Comparison of ENCODE assay signal across 10 mouse cellular contexts in the genomic region with DNA sequence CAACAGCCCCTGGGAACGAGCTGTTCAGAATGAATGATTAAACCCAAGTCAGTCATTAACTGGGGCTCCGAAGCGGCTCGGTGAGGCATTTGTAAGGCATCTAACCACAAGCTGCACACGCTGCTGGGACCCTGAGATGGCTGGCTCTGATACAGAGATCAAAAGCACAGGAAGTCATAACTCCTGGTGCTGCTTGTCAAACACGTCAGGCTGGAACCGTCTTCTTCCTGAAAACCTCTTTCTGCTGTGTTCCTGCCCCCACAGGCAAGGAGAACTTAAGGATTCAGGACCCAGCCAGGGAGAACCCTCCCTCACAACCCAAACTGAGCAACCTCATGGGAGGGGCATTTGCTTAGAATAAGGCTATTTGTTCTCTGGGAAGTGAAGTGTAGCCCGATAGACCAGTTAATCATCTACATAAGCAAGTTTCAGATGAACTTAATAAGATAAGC. TPM values are rescaled to one million over a fixed set of nuclear protein-coding genes. Genes with fewer than 3 reads are reported as not detected.
A peak's percentile ranks its signal among the peaks of the same experiment; 100 is the strongest.
DNase-seq lines count a peak whose midpoint lies in the region; ATAC-seq and TF ChIP-seq lines count a peak whose summit lies in the region.
"Had no signal": no experiment of that assay in that cellular context is flagged by ENCODE, and none has a peak within 500 bp of the region (broad histone marks: within the 10 kb centered on the region; RNA-seq: fewer than 3 reads in every experiment).

No protein-coding gene starts in this region.

- H3K36me3 ChIP-seq in intestine, embryonic 15.5 days = no peaks in the 10 kb centered on the region
- H3K36me3 ChIP-seq in lung, embryonic 14.5 days (ENCODE audit: insufficient read depth) = no peaks in the 10 kb centered on the region
- H3K36me3 ChIP-seq in forebrain, embryonic 15.5 days = no peaks in the 10 kb centered on the region

- H3K4me1 ChIP-seq in intestine, embryonic 15.5 days (replicated peaks) = peaks cover 28% of the 10 kb centered on the region
- H3K4me1 ChIP-seq in lung, embryonic 14.5 days (ENCODE audit: insufficient read depth) = peaks cover 34% of the 10 kb centered on the region
- peaks cover 8% of the 10 kb centered on the region for H3K4me1 ChIP-seq in forebrain, embryonic 15.5 days

- no peak overlapping the region for H3K4me3 ChIP-seq in intestine, embryonic 15.5 days (replicated peaks)
- no peak overlapping the region for H3K4me3 ChIP-seq in lung, embryonic 14.5 days (ENCODE audit: low read depth, low read length)
- no peak overlapping the region for H3K4me3 ChIP-seq in forebrain, embryonic 15.5 days
- H3K4me3 ChIP-seq: erythroblast, embryonic 14.5 days had no signal

- H3K27ac ChIP-seq in intestine, embryonic 15.5 days = peak overlapping the region; percentile 63
- peak overlapping the region; percentile 87 for H3K27ac ChIP-seq in lung, embryonic 14.5 days (ENCODE audit: low read depth)
- H3K27ac ChIP-seq in forebrain, embryonic 15.5 days (replicated peaks) = no peak overlapping the region

- intact Hi-C loops in gastrocnemius, postnatal 36 days (cut with DNase I) = no loop called here

- H3K9ac ChIP-seq in intestine, embryonic 15.5 days = no peak overlapping the region
- no peak overlapping the region for H3K9ac ChIP-seq in lung, embryonic 14.5 days
- H3K9ac ChIP-seq in forebrain, embryonic 15.5 days (replicated peaks) = no peak overlapping the region

- peak overlapping the region; percentile 12; the same call in 1 of the 2 replicates for H3K4me2 ChIP-seq in intestine, embryonic 15.5 days (replicated peaks)
- no peak overlapping the region for H3K4me2 ChIP-seq in lung, embryonic 14.5 days
- no peak overlapping the region for H3K4me2 ChIP-seq in forebrain, embryonic 15.5 days (replicated peaks)

- peak; percentile 15 for DNase-seq in ovary, adult 18-20 months (ENCODE audit: low spot score)
- DNase-seq in ovary, postnatal 36 days (ENCODE audit: low spot score) = no peak
- DNase-seq in lung, embryonic 14.5 days = peak; percentile 83
- DNase-seq in thymus, postnatal 4 days = peak; percentile 65
- no peak for DNase-seq in gastrocnemius, postnatal 36 days
- DNase-seq in heart, postnatal 4 days = no peak

- H3K27me3 ChIP-seq in intestine, embryonic 15.5 days (replicated peaks) = no peaks in the 10 kb centered on the region
- no peaks in the 10 kb centered on the region for H3K27me3 ChIP-seq in lung, embryonic 14.5 days (ENCODE audit: insufficient read depth, low read length)
- H3K27me3 ChIP-seq in forebrain, embryonic 15.5 days = no peaks in the 10 kb centered on the region

- 11% methylated on average over 8 of the region's 8 CpGs for WGBS in intestine, embryonic 15.5 days
- WGBS in lung, embryonic 14.5 days = 4% methylated on average over 8 of the region's 8 CpGs
- whole genome bisulfite sequencing in forebrain, embryonic 15.5 days = 61% methylated on average over 8 of the region's 8 CpGs

- no peaks in the 10 kb centered on the region for H3K9me3 ChIP-seq in intestine, embryonic 15.5 days
- H3K9me3 ChIP-seq in lung, embryonic 14.5 days (ENCODE audit: low read depth, low read length) = no peaks in the 10 kb centered on the region
- no peaks in the 10 kb centered on the region for H3K9me3 ChIP-seq in forebrain, embryonic 15.5 days

- TF ChIP-seq CTCF in lung, embryonic 14.5 days (IDR thresholded peaks at IDR 0.05; ENCODE audit: low read depth) = no peak

- ATAC-seq in intestine, embryonic 15.5 days = peak; percentile 80
- peak; percentile 79 for ATAC-seq in lung, embryonic 14.5 days (ENCODE audit: insufficient read depth)
- no peak for ATAC-seq in forebrain, embryonic 15.5 days (replicated peaks)

RNA-seq across cellular contexts. Expression of a gene that starts 34.3 kb away (rescaled TPM):
- not detected in 2 replicates for polyA plus RNA-seq in intestine, embryonic 15.5 days (2015; fragmentation: Nextera tagmentation; extraction: Ambion mirVana)
- 0.27 and 0.38 TPM in 2 replicates for polyA plus RNA-seq in lung, embryonic 14.5 days (2014; fragmentation: Nextera tagmentation; extraction: Ambion mirVana)
- not detected for total RNA-seq in gastrocnemius, postnatal 36 days (2021)
- polyA plus RNA-seq in forebrain, embryonic 15.5 days (2015; fragmentation: Nextera tagmentation; extraction: Ambion mirVana) = not detected in 2 replicates
- total RNA-seq in heart, postnatal 4 days (2021) = not detected
- total RNA-seq: neutrophil, adult 5-6 weeks had no signal
- polyA plus RNA-seq: erythroblast, embryonic 14.5 days had no signal

Comparison
In these comparisons a context has a peak if more than half of its experiments do, and no peak if none do; other contexts are left out.
1. DNase-seq: peak in ovary, adult 18-20 months (single experiment), lung, embryonic 14.5 days (single experiment) and thymus, postnatal 4 days (single experiment); none in ovary, postnatal 36 days (single experiment), gastrocnemius, postnatal 36 days (0 of 2) and heart, postnatal 4 days (single experiment).